Mouse (Mus musculus): ENCODE measurements at regions not wholly inside any gene's neighbourhood (a gene's known extent, or its start where the extent isn't known, plus 50 kb on each side); places are given as distances from the start of the nearest gene placed in this dataset.

- no peak for TF ChIP-seq POLR2A (IDR thresholded peaks at IDR 0.05; ENCODE audit: low read depth, low read length)
- TF ChIP-seq CTCF (IDR thresholded peaks at IDR 0.05; ENCODE audit: extremely low read depth, insufficient read depth, insufficient read length, insufficient replicate concordance) = no peak
Measured at GRCm38 (mm10) chr13:82361379-82361778, 578.5 kb downstream of the Cetn3 start.
